Mouse (Mus musculus): ENCODE data around the gene Piwil1. TPM values are rescaled to one million over a fixed set of nuclear protein-coding genes. Genes with fewer than 3 reads are reported as not detected.

The Piwil1 gene
- under 1 TPM in 1 of 2 experiments, not detected in 1; 0.06 TPM for polyA plus RNA-seq (2017; shearing (Covaris generic))

GRCm38 (mm10) chr5:128702224-128702623 is at the start of gene Piwil1:
Gene Piwil1 (plus strand): TSS chr5:128702524.

Other genes starting within 250 kb of the Piwil1 start
- under 1 TPM in 1 of 2 experiments, not detected in 1; 0.90 TPM for gene Fzd10, start 101.7 kb upstream of the Piwil1 start, polyA plus RNA-seq (2017; shearing (Covaris generic))